In genomic region chr9:72217296-72218028, GRCm38 (mm10) we compare ENCODE assay signal across 12 mouse cellular contexts. TPM values are rescaled to one million over a fixed set of nuclear protein-coding genes. Genes with fewer than 3 reads are reported as not detected.
A peak's percentile ranks its signal among the peaks of the same experiment; 100 is the strongest.
DNase-seq lines count a peak whose midpoint lies in the region; ATAC-seq and TF ChIP-seq lines count a peak whose summit lies in the region.
"Had no signal": no experiment of that assay in that cellular context is flagged by ENCODE, and none has a peak within 500 bp of the region (broad histone marks: within the 10 kb centered on the region; RNA-seq: fewer than 3 reads in every experiment).

No protein-coding gene starts in this region.

- H3K4me3 ChIP-seq in liver, embryonic 14.5 days (ENCODE audit: insufficient read depth in 1 of 2, low read depth in 2 of 2, low read length in 2 of 2) = no peak overlapping the region
- no peak overlapping the region for H3K4me3 ChIP-seq in liver, embryonic 12.5 days
- H3K4me3 ChIP-seq in G1E (ENCODE audit: low read depth, low read length) = no peak overlapping the region; the same call in 1 of the 2 replicates
- no peak overlapping the region for H3K4me3 ChIP-seq in embryonic facial prominence, embryonic 11.5 days (ENCODE audit: low read depth, low read length)
- H3K4me3 ChIP-seq in limb, embryonic 15.5 days = no peak overlapping the region
- H3K4me3 ChIP-seq: neural tube, embryonic 12.5 days had no signal

- no peak for TF ChIP-seq EP300 in liver, embryonic 14.5 days (IDR thresholded peaks at IDR 0.05; ENCODE audit: low read depth)

- no peaks in the 10 kb centered on the region for H3K27me3 ChIP-seq in liver, embryonic 14.5 days (ENCODE audit: control insufficient read depth, insufficient read depth, low read length)
- no peaks in the 10 kb centered on the region for H3K27me3 ChIP-seq in liver, embryonic 12.5 days (replicated peaks)
- peaks cover 27% of the 10 kb centered on the region for H3K27me3 ChIP-seq in G1E (ENCODE audit: insufficient read depth, low read length)
- H3K27me3 ChIP-seq in embryonic facial prominence, embryonic 11.5 days (ENCODE audit: control insufficient read depth, insufficient read depth, low read length) = no peaks in the 10 kb centered on the region
- H3K27me3 ChIP-seq in limb, embryonic 15.5 days = no peaks in the 10 kb centered on the region
- H3K27me3 ChIP-seq: neural tube, embryonic 12.5 days; Patski had no signal

- H3K4me1 ChIP-seq in liver, embryonic 14.5 days (replicated peaks; ENCODE audit: control insufficient read depth in 2 of 2, insufficient read depth in 2 of 2, low read length in 1 of 2) = no peaks in the 10 kb centered on the region
- H3K4me1 ChIP-seq in liver, embryonic 12.5 days = no peaks in the 10 kb centered on the region
- peaks cover 11% of the 10 kb centered on the region for H3K4me1 ChIP-seq in G1E (ENCODE audit: insufficient read depth, low read depth, low read length)
- H3K4me1 ChIP-seq in embryonic facial prominence, embryonic 11.5 days (ENCODE audit: control insufficient read depth, insufficient read depth, low read length) = no peaks in the 10 kb centered on the region
- H3K4me1 ChIP-seq in limb, embryonic 15.5 days = no peaks in the 10 kb centered on the region; the same call in 1 of the 2 replicates
- H3K4me1 ChIP-seq: neural tube, embryonic 12.5 days had no signal

- no peaks in the 10 kb centered on the region for H3K36me3 ChIP-seq in liver, embryonic 14.5 days (replicated peaks; ENCODE audit: control insufficient read depth, insufficient read depth, low read depth)
- no peaks in the 10 kb centered on the region for H3K36me3 ChIP-seq in liver, embryonic 12.5 days
- no peaks in the 10 kb centered on the region for H3K36me3 ChIP-seq in G1E (replicated peaks)
- no peaks in the 10 kb centered on the region for H3K36me3 ChIP-seq in embryonic facial prominence, embryonic 11.5 days (replicated peaks; ENCODE audit: control insufficient read depth, insufficient read depth, low read depth, low read length)
- H3K36me3 ChIP-seq in limb, embryonic 15.5 days = no peaks in the 10 kb centered on the region
- H3K36me3 ChIP-seq: neural tube, embryonic 12.5 days had no signal

- no peaks in the 10 kb centered on the region for H3K9me3 ChIP-seq in liver, embryonic 14.5 days (ENCODE audit: control insufficient read depth, low read length)
- H3K9me3 ChIP-seq in liver, embryonic 12.5 days (replicated peaks) = no peaks in the 10 kb centered on the region
- peaks cover 3% of the 10 kb centered on the region for H3K9me3 ChIP-seq in G1E (replicated peaks)
- peaks cover 3% of the 10 kb centered on the region; the same call in 1 of the 2 replicates for H3K9me3 ChIP-seq in embryonic facial prominence, embryonic 11.5 days (replicated peaks; ENCODE audit: control insufficient read depth, low read length)
- no peaks in the 10 kb centered on the region for H3K9me3 ChIP-seq in limb, embryonic 15.5 days
- H3K9me3 ChIP-seq: neural tube, embryonic 12.5 days had no signal

- no peak overlapping the region for H3K27ac ChIP-seq in liver, embryonic 14.5 days
- H3K27ac ChIP-seq in liver, embryonic 12.5 days = no peak overlapping the region
- no peak overlapping the region for H3K27ac ChIP-seq in embryonic facial prominence, embryonic 11.5 days (replicated peaks; ENCODE audit: low read depth, low read length)
- no peak overlapping the region for H3K27ac ChIP-seq in limb, embryonic 15.5 days
- H3K27ac ChIP-seq: neural tube, embryonic 12.5 days had no signal

- no peak overlapping the region for H3K9ac ChIP-seq in liver, embryonic 14.5 days (replicated peaks)
- no peak overlapping the region for H3K9ac ChIP-seq in liver, embryonic 12.5 days
- H3K9ac ChIP-seq in embryonic facial prominence, embryonic 11.5 days (replicated peaks; ENCODE audit: low read length) = no peak overlapping the region
- H3K9ac ChIP-seq in limb, embryonic 15.5 days = no peak overlapping the region
- H3K9ac ChIP-seq: neural tube, embryonic 12.5 days had no signal

- no peak for DNase-seq in liver, embryonic 14.5 days (ENCODE audit: low read depth in 3 of 3, low spot score in 3 of 3)
- DNase-seq in G1E (ENCODE audit: low spot score) (peak; percentile 12), adipocyte (ENCODE audit: low spot score) (no peak)
- peak; percentile 19 for DNase-seq in embryonic facial prominence, embryonic 11.5 days (ENCODE audit: low spot score)
- DNase-seq in right cerebral cortex, adult 2 months (ENCODE audit: low spot score in 2 of 2) = no peak
- DNase-seq in yolk sac, embryonic 10.5 days (ENCODE audit: low spot score) = no peak
- DNase-seq: kidney, adult 8-10 months; right cerebral cortex, postnatal 25 days had no signal

- TF ChIP-seq CTCF in liver, embryonic 14.5 days (IDR thresholded peaks at IDR 0.05; ENCODE audit: low read depth) = 0 out of 2 replicates have a peak, but pooled peaks have one; percentile 29
- no peak for TF ChIP-seq CTCF in G1E (IDR thresholded peaks at IDR 0.05; ENCODE audit: low read depth, low read length)

- 60% methylated on average over 11 of the region's 11 CpGs for WGBS in liver, embryonic 14.5 days (ENCODE audit: insufficient replicate concordance)
- WGBS in liver, embryonic 12.5 days (ENCODE audit: insufficient replicate concordance) = 59% methylated on average over 11 of the region's 11 CpGs
- WGBS in embryonic facial prominence, embryonic 11.5 days = 62% methylated on average over 11 of the region's 11 CpGs
- 46% methylated on average over 11 of the region's 11 CpGs for WGBS in limb, embryonic 15.5 days

- no peak for ATAC-seq in liver, embryonic 14.5 days (ENCODE audit: insufficient read depth)
- no peak for ATAC-seq in liver, embryonic 12.5 days
- ATAC-seq in G1E (ENCODE audit: extremely low read depth, insufficient number of reproducible peaks, low FRiP score, poor library complexity, severe bottlenecking) = no peak
- no peak for ATAC-seq in embryonic facial prominence, embryonic 11.5 days (replicated peaks; ENCODE audit: insufficient number of reproducible peaks, low FRiP score, low TSS enrichment, low read depth)
- peak; percentile 63; the same call in 1 of the 2 replicates for ATAC-seq in limb, embryonic 15.5 days (ENCODE audit: insufficient number of reproducible peaks, low FRiP score, low TSS enrichment, low read depth)
- ATAC-seq: Patski had no signal

- no peak overlapping the region for H3K4me2 ChIP-seq in liver, embryonic 14.5 days (ENCODE audit: low read depth)
- H3K4me2 ChIP-seq in liver, embryonic 12.5 days = no peak overlapping the region
- no peak overlapping the region for H3K4me2 ChIP-seq in embryonic facial prominence, embryonic 11.5 days (ENCODE audit: low read depth, low read length)
- no peak overlapping the region for H3K4me2 ChIP-seq in limb, embryonic 15.5 days
- H3K4me2 ChIP-seq: neural tube, embryonic 12.5 days had no signal

RNA-seq across cellular contexts. Expression of gene Zfp280d, which starts 57.2 kb away (rescaled TPM):
- 10.4 and 14.5 TPM in 2 replicates for polyA plus RNA-seq in liver, embryonic 14.5 days (2012; rRNA removed)
- 11.0 and 12.5 TPM in 2 replicates for polyA plus RNA-seq in liver, embryonic 14.5 days (2014; fragmentation: Nextera tagmentation; extraction: Ambion mirVana)
- 23.1 and 23.4 TPM in 2 replicates for polyA plus RNA-seq in liver, embryonic 12.5 days (2016; fragmentation: Nextera tagmentation; extraction: Ambion mirVana)
- total RNA-seq in G1E (2014; fragmentation: Nextera tagmentation) = 217 and 241 TPM in 2 replicates
- 85.4 and 99.5 TPM in 2 replicates for total RNA-seq in G1E (2017)
- polyA plus RNA-seq in G1E (2012) = 5.2 and 5.5 TPM in 2 replicates
- polyA plus RNA-seq in embryonic facial prominence, embryonic 11.5 days (2014; fragmentation: Nextera tagmentation; extraction: Ambion mirVana) = 53.6 and 54.5 TPM in 2 replicates
- polyA plus RNA-seq in limb, embryonic 15.5 days (2015; fragmentation: Nextera tagmentation; extraction: Ambion mirVana) = 31.7 and 35.0 TPM in 2 replicates

Comparison
In these comparisons a context has a peak if more than half of its experiments do, and no peak if none do; other contexts are left out.
1. DNase-seq: peak in G1E (single experiment) and embryonic facial prominence, embryonic 11.5 days (single experiment); none in liver, embryonic 14.5 days (0 of 3), adipocyte (single experiment), right cerebral cortex, adult 2 months (0 of 2) and yolk sac, embryonic 10.5 days (single experiment).